Mouse (Mus musculus) CH12.LX (cell line): ENCODE results near the gene Hist1h1d.
A peak's percentile ranks its signal among the peaks of the same experiment; 100 is the strongest.

Experiments used
- BHLHE40 ChIP-seq: IDR thresholded peaks from 2 replicates; pipeline ENCODE4 v1.6.1; 2011; ENCODE audit warnings: mild to moderate bottlenecking, low read depth, low read length, improper control_type of control experiment
- CHD2 ChIP-seq: IDR thresholded peaks from 2 replicates; pipeline ENCODE4 v1.6.1; 2011; ENCODE audit warnings: low read length, improper control_type of control experiment
- CTCF ChIP-seq, 2 experiments: IDR thresholded peaks in 1 of 2; conservative IDR thresholded peaks in 1 of 2; 2 replicates each; pipeline ENCODE4 v1.5.1; 2011 to 2012; ENCODE audit warnings: low read depth in 2 of 2, low read length in 2 of 2, improper control_type of control experiment in 1 of 2, inconsistent platforms in 1 of 2, mild to moderate bottlenecking in 1 of 2, moderate library complexity in 1 of 2
- E2F4 ChIP-seq: IDR thresholded peaks from 2 replicates; pipeline ENCODE4 v1.6.1; 2011; ENCODE audit warnings: low read depth, low read length, improper control_type of control experiment; ENCODE audit not compliant: insufficient replicate concordance
- ETS1 ChIP-seq: conservative IDR thresholded peaks from 2 replicates; pipeline ENCODE4 v1.6.1; 2012; ENCODE audit warnings: low read depth, mild to moderate bottlenecking, inconsistent platforms, low read length, improper control_type of control experiment, moderate library complexity
- JUND ChIP-seq: conservative IDR thresholded peaks from 2 replicates; pipeline ENCODE4 v1.6.1; 2011; ENCODE audit warnings: low read depth, low read length, improper control_type of control experiment
- POLR2A ChIP-seq: IDR thresholded peaks from 2 replicates; pipeline ENCODE4 v1.6.1; 2011; ENCODE audit warnings: low read depth, mild to moderate bottlenecking, improper control_type of control experiment, low read length
- USF2 ChIP-seq: conservative IDR thresholded peaks from 2 replicates; pipeline ENCODE4 v1.6.1; 2011; ENCODE audit warnings: low read depth, low read length, improper control_type of control experiment
- ZC3H11A ChIP-seq: IDR thresholded peaks from 2 replicates; pipeline ENCODE4 v1.6.1; 2012; ENCODE audit warnings: low read depth, mild to moderate bottlenecking, inconsistent platforms, low read length, improper control_type of control experiment

DNA sequence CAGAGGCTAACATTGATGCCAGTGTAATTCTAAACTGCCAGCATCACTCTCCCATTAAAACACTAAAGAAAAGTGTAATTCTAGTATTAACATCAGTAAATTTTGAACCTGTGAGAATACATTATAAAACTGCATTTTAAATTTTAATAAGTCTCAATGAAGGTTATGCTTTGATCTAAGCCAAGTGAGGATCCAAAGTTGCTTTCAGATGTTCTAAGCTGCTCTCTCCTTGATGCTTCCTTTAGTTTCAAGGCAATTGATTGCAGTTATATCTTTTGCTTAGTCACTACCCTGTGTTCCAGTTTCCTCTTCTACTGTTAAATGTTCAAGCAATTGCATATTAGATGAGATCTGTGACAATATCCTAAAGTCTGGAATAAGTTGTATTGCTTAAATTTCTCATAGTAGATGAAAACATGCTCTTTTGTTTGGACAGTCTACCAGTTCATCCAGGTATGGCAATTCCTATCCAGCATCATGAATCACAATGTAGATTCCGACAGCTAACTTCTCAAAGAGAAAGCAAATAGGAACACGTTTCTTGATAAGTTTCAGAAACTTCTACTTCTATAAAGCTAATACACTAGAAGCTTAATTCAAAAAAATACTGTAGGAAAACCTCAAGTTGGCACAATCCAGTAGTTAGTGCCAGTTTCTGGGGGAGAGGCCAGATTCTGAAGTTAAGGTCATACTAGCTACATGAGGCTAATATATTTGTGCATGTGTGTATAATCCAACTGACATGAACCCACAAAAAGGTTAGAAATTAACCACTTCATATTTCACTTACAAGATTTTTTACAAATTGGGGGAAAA, 19.4 kb downstream of the Hist1h1d start:
- no peak; the same call in 1 of the 2 replicates for TF ChIP-seq POLR2A
- TF ChIP-seq BHLHE40, result no peak
- TF ChIP-seq ZC3H11A, result no peak
- TF ChIP-seq ETS1, result no peak
- TF ChIP-seq CTCF (conservative IDR thresholded peaks at IDR 0.05 in 1 of 2, IDR thresholded peaks at IDR 0.05 in 1 of 2; ENCODE audit: low read depth in 2 of 2, low read length in 2 of 2), result no peak
- TF ChIP-seq JUND, result no peak
- TF ChIP-seq CHD2, result no peak
- TF ChIP-seq E2F4, result 0 out of 2 replicates have a peak, but pooled peaks have one; percentile 26
- no peak for TF ChIP-seq USF2
